Mouse (Mus musculus) forebrain, embryonic 13.5 days (tissue): ENCODE data around the gene Amn1. TPM values are rescaled to one million over a fixed set of nuclear protein-coding genes. Genes with fewer than 3 reads are reported as not detected.
A peak's percentile ranks its signal among the peaks of the same experiment; 100 is the strongest.
"Not testable (repeated sequence)": the region's sequence is repeated elsewhere in the genome, so short reads cannot be mapped to it uniquely, and the experiment has no call there.

Source experiments
- ATAC-seq: fragments of 200-750 bp; cut with Nextera tagmentation; 2 replicates; pipeline ENCODE4 v1.8.0; 2017
- H3K27ac ChIP-seq: fragments of 300-500 bp; sonication (generic); 2 replicates; pipeline ENCODE4 v1.5.1; 2015; ENCODE audit warnings: inconsistent platforms, mild to moderate bottlenecking, moderate library complexity
- H3K27me3 ChIP-seq: fragments of 300-500 bp; sonication (generic); 2 replicates; pipeline ENCODE4 v1.6.1; 2015; ENCODE audit warnings: mild to moderate bottlenecking, inconsistent platforms
- H3K36me3 ChIP-seq: fragments of 300-500 bp; sonication (generic); 2 replicates; pipeline ENCODE4 v1.6.1; 2015; ENCODE audit warnings: mild to moderate bottlenecking, inconsistent platforms; ENCODE audit not compliant: poor library complexity, severe bottlenecking
- H3K4me1 ChIP-seq: fragments of 300-500 bp; sonication (generic); 2 replicates; pipeline ENCODE4 v1.6.1; 2015; ENCODE audit warnings: inconsistent platforms
- H3K4me2 ChIP-seq: fragments of 300-500 bp; sonication (generic); 2 replicates; pipeline ENCODE4 v1.6.1; 2015; ENCODE audit warnings: inconsistent platforms, mild to moderate bottlenecking, moderate library complexity
- H3K4me3 ChIP-seq: fragments of 300-500 bp; sonication (generic); 2 replicates; pipeline ENCODE4 v1.5.1; 2015; ENCODE audit warnings: mild to moderate bottlenecking, inconsistent platforms
- H3K9ac ChIP-seq: fragments of 300-500 bp; sonication (generic); 2 replicates; pipeline ENCODE4 v1.6.1; 2015; ENCODE audit warnings: mild to moderate bottlenecking, inconsistent platforms
- H3K9me3 ChIP-seq: fragments of 300-500 bp; sonication (generic); replicated peaks from 2 replicates; pipeline ENCODE4 v1.6.1; 2016; ENCODE audit warnings: inconsistent platforms
- WGBS: fragments of 180-500 bp; shearing (Covaris S2); methylation state at CpG from one replicate; pipeline ENCODE4 v1.1.7; 2015; 5-methylcytosine and 5-hydroxymethylcytosine counted together
- polyA plus RNA-seq: library from polyadenylated mRNA; unstranded; fragments of >200 nt; fragmentation: Nextera tagmentation; extraction: Ambion mirVana; gene quantifications from 2 replicates; pipeline ENCODE4 v1.2.1, GENCODE M21; 2015

Gene Amn1
- polyA plus RNA-seq, 1 experiment from 2014 or later = 95.6 TPM

- H3K27ac ChIP-seq = no peak overlapping the region
- H3K4me1 ChIP-seq = peaks cover 18% of the 10 kb centered on the region
- H3K4me2 ChIP-seq = no peak overlapping the region
- H3K9me3 ChIP-seq = peaks cover under 1% of the 10 kb centered on the region; the same call in 1 of the 2 replicates
- H3K4me3 ChIP-seq = no peak overlapping the region
- H3K36me3 ChIP-seq = peaks cover 39% of the 10 kb centered on the region
- 98% methylated on average over 1 of the region's 1 CpGs for WGBS
- no peak overlapping the region for H3K9ac ChIP-seq
- no peaks in the 10 kb centered on the region for H3K27me3 ChIP-seq
- ATAC-seq = no peak
Observed at GRCm38 (mm10) chr6:149184007-149184406, 4.5 kb downstream of the Amn1 start.

- Histone ChIP-seq H3K27ac (no peak overlapping the region), H3K36me3 (peaks cover 86% of the 10 kb centered on the region), H3K4me3 (no peak overlapping the region), H3K9me3 (peaks cover 9% of the 10 kb centered on the region), H3K9ac (no peak overlapping the region), H3K4me2 (no peak overlapping the region), H3K27me3 (no peaks in the 10 kb centered on the region), H3K4me1 (no peaks in the 10 kb centered on the region)
- ATAC-seq = no peak
Observed at GRCm38 (mm10) chr6:149179064-149179463, 9.4 kb downstream of the Amn1 start.

GRCm38 (mm10) chr6:149174932-149175570 lies 13.5 kb downstream of the Amn1 start:
- H3K4me3 ChIP-seq = no peak overlapping the region
- no peak for ATAC-seq

GRCm38 (mm10) chr6:149173831-149174625 lies 14.5 kb downstream of the Amn1 start:
- Histone ChIP-seq H3K4me3 (no peak overlapping the region), H3K4me2 (no peak overlapping the region), H3K27me3 (no peaks in the 10 kb centered on the region), H3K36me3 (peaks cover 54% of the 10 kb centered on the region), H3K4me1 (no peaks in the 10 kb centered on the region), H3K27ac (no peak overlapping the region), H3K9ac (no peak overlapping the region), H3K9me3 (peaks cover 8% of the 10 kb centered on the region)
- no peak for ATAC-seq
- 84% methylated on average over 4 of the region's 4 CpGs for WGBS

More at GRCm38 (mm10) chr6:149174932-149175570, 13.5 kb downstream of the Amn1 start:
- H3K4me2 ChIP-seq = no peak overlapping the region
- H3K9me3 ChIP-seq = peaks cover 9% of the 10 kb centered on the region
- H3K27ac ChIP-seq = no peak overlapping the region
- no peaks in the 10 kb centered on the region for H3K4me1 ChIP-seq
- no peak overlapping the region for H3K9ac ChIP-seq
- H3K36me3 ChIP-seq = peaks cover 61% of the 10 kb centered on the region
- H3K27me3 ChIP-seq = no peaks in the 10 kb centered on the region
- 93% methylated on average over 3 of the region's 3 CpGs for WGBS

- H3K36me3 ChIP-seq = peaks cover 47% of the 10 kb centered on the region
- H3K4me1 ChIP-seq, ATAC-seq, H3K4me2 ChIP-seq, H3K27ac ChIP-seq, H3K9ac ChIP-seq, H3K9me3 ChIP-seq, H3K4me3 ChIP-seq, H3K27me3 ChIP-seq: not testable (repeated sequence)
- WGBS = 92% methylated on average over 4 of the region's 4 CpGs
Observed at GRCm38 (mm10) chr6:149169965-149170364, 18.5 kb downstream of the Amn1 start.

GRCm38 (mm10) chr6:149168436-149168835 lies 20.1 kb downstream of the Amn1 start:
- H3K9me3 ChIP-seq = no peaks in the 10 kb centered on the region
- H3K27ac ChIP-seq = no peak overlapping the region
- no peaks in the 10 kb centered on the region for H3K27me3 ChIP-seq
- no peak overlapping the region for H3K4me2 ChIP-seq
- no peak overlapping the region for H3K9ac ChIP-seq
- 93% methylated on average over 2 of the region's 2 CpGs for WGBS
- H3K4me3 ChIP-seq = no peak overlapping the region
- no peak for ATAC-seq
- H3K36me3 ChIP-seq = peaks cover 46% of the 10 kb centered on the region
- no peaks in the 10 kb centered on the region for H3K4me1 ChIP-seq

- 100% methylated on average over 1 of the region's 1 CpGs for WGBS
- Histone ChIP-seq H3K9ac (no peak overlapping the region), H3K4me1 (no peaks in the 10 kb centered on the region), H3K9me3 (no peaks in the 10 kb centered on the region), H3K4me3 (no peak overlapping the region), H3K27ac (no peak overlapping the region), H3K27me3 (no peaks in the 10 kb centered on the region), H3K36me3 (peaks cover 52% of the 10 kb centered on the region), H3K4me2 (no peak overlapping the region)
- no peak for ATAC-seq
Observed at GRCm38 (mm10) chr6:149167672-149168071, 20.8 kb downstream of the Amn1 start.

GRCm38 (mm10) chr6:149167038-149167437 lies 21.5 kb downstream of the Amn1 start:
- not testable (repeated sequence) for H3K27ac ChIP-seq, H3K4me1 ChIP-seq, H3K4me3 ChIP-seq, ATAC-seq, H3K9ac ChIP-seq, H3K9me3 ChIP-seq, H3K27me3 ChIP-seq, H3K4me2 ChIP-seq
- peaks cover 58% of the 10 kb centered on the region for H3K36me3 ChIP-seq
- 98% methylated on average over 3 of the region's 4 CpGs for WGBS

- ATAC-seq = no peak
- Histone ChIP-seq H3K9me3 (no peaks in the 10 kb centered on the region), H3K27me3 (no peaks in the 10 kb centered on the region), H3K4me1 (peaks cover 11% of the 10 kb centered on the region), H3K9ac (no peak overlapping the region), H3K4me2 (no peak overlapping the region), H3K4me3 (no peak overlapping the region), H3K36me3 (peaks cover 54% of the 10 kb centered on the region), H3K27ac (no peak overlapping the region)
- 76% methylated on average over 3 of the region's 3 CpGs for WGBS
Observed at GRCm38 (mm10) chr6:149155031-149155841, 33.3 kb downstream of the Amn1 start.

- Histone ChIP-seq H3K4me2 (no peak overlapping the region), H3K27me3 (no peaks in the 10 kb centered on the region), H3K4me1 (peaks cover 11% of the 10 kb centered on the region), H3K9ac (no peak overlapping the region), H3K36me3 (peaks cover 47% of the 10 kb centered on the region), H3K27ac (peak overlapping the region; percentile 14; the same call in 1 of the 2 replicates), H3K4me3 (no peak overlapping the region), H3K9me3 (no peaks in the 10 kb centered on the region)
- ATAC-seq = peak; percentile 21; the same call in 1 of the 2 replicates
- 15% methylated on average over 8 of the region's 8 CpGs for WGBS
Observed at GRCm38 (mm10) chr6:149154116-149155030, 34.1 kb downstream of the Amn1 start.

GRCm38 (mm10) chr6:149153473-149154115 lies 34.9 kb downstream of the Amn1 start:
- H3K36me3 ChIP-seq = peaks cover 40% of the 10 kb centered on the region
- H3K9me3 ChIP-seq = no peaks in the 10 kb centered on the region
- H3K27ac ChIP-seq = no peak overlapping the region
- peaks cover 11% of the 10 kb centered on the region for H3K4me1 ChIP-seq
- WGBS = 44% methylated on average over 6 of the region's 6 CpGs
- H3K4me3 ChIP-seq = no peak overlapping the region
- no peak overlapping the region for H3K4me2 ChIP-seq
- no peaks in the 10 kb centered on the region for H3K27me3 ChIP-seq
- no peak for ATAC-seq
- H3K9ac ChIP-seq = no peak overlapping the region
